Mouse (Mus musculus): ENCODE measurements around the gene Ntn4.

Ntn4 gene

DNA sequence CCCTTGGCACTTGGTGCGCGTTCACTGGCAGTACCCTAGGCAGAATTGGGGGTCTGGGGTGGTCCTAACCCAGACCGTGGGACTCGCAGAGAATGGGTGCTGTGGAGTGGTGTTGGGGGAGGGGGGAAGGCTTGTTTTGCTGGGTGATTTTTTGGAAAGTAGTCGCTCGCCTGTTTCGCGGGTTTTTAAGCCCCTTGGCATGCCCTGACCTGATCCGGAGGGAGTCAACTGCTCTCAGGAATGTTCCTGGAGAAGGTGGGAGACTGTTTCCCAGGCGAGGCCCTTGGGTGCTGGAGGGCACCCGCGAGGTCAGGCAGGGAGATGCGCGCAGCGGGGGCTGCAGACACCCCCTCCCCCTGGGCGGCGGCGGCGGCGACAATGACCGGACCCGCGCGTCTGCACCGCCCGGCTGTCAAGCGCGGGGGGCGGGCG is at the start of gene Ntn4:
Gene Ntn4 (plus strand): TSS at position 161 of the 432 bp plus-strand sequence.
- DNase-seq, result no peak

DNA sequence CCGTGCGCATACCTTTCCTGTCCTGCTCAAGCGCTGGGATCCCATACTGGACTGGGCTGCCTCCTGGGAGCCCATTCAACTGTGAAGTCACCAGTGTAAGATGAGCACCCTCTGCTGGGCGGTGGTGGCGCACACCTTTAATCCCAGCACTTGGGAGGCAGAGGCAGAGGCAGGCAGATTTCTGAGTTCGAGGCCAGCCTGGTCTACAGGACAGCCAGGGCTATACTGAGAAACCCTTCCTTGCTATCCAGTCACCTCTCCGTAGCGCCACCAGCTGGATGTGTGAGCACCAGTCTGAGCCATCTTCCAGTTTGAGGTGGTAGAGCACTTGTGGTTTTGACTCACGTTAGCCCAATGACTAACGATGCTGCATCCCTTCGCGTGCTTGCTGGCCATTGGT is 48.0 kb upstream of the Ntn4 start:
- no peak for DNase-seq

DNA sequence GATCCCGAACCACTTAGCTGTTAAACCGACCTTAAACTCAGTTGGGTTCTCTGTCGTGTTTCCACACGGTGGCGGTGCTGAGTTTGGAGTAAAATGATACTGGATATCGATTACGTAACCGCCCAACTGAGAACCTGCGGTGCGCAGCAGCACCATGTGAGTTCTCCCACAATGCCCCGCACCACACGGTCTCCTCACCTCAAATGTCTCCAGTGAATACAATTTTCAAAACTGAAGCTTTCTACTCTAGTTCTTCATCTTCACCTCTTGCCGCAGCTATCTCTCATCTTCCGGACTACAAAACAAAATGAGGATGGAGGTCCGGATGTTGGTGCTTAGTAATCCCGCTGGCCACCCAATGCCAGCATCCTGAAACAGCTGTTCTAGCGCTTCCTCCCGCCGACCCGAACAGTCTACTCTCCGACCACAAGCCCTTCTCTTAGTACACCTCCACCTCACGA is 46.4 kb upstream of the Ntn4 start:
- peak; percentile 89 for DNase-seq

DNA sequence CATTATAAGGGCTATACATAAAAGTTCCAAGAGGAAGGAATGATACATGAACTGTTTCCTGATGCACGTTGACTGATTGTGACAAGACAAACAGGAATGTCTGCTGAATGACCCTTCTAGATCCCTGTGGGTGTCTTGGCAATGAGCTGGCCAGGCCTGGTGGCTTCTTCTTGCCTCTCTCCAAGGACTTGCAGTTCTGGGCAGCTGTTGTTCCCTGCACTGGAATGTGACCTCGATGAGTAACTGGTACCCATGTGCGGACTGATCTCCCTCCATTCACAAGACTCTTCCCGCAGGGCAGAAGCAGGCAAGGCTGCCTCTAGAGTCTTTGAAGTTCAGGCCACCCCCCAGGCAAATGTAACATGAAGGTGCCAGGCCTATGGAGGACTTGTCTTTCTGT is 44.6 kb upstream of the Ntn4 start:
- DNase-seq, result no peak

DNA sequence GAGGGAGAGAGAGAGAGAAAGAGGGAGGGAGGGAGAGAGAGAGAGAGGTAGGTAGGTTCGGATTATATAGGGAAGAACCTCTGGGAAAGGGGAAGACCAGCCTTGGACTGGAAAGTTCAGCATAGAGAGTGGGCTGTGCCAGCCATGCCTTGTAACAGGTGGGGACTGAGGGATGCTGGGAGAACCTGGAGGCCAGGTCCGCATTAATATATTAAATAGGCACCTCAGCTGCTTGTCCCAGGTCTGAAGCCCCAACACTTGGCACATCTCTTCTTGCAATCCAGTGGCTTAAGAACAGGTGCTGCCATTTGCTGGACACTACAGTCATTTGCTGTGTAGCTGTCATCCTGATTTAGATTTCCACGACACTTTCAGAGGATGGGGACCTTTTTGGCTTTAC is 43.8 kb upstream of the Ntn4 start:
- no peak for DNase-seq

DNA sequence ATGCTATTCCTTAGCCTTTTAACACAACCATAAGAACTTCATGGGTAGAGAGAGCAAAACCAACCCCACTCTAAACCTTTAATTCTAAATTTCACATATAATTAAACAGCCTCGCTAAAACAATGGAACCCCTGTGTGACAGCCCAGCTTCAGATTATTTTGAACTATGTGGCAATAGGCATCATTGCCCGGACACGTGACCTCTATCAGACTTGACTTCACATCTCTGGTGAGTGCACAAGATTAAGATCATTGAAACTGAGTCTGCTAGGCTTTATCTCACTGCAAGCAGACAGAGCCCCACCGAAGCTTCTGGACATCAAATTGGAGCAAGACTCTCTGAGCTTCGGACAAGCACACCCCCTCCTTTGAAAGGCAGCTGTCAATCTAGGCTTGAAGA is 38.2 kb upstream of the Ntn4 start:
- no peak for DNase-seq

DNA sequence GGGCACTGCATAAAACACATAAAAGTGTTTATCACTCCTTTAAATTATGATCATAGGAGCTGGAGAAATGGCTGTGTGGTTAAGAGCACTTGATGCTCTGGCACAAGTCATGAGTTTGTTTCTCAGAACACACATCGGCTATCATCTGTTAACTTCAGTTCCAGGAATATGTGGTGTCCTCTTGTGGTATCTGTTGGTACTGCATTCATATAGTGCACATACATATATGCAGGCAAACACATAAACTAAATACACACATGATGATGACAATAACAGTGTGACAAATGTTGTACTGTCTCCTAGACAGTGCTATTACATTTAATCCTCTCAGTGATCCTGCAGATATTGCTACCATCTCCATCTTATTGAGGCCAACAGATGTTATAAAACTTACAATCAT is 37.2 kb upstream of the Ntn4 start:
- DNase-seq, result no peak

DNA sequence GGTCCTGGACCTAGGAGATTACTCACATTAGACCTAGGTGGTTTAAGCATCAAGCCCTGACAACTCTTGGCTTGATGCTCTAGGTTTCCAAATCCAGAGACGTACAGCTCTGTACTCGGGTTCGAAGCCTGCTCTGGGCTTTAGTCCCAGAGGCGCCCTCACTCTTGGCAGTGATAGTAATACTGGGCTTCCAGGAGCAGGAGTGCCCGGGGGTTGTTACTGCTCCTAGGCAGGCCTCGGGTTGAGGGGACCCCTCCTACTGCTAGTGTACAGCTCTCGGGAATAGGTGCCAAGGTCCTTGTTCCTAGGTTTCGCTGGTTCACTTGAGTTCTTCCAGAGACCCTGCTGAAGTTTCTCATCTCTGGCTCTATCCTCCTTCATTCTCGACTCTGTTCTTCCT is 34.2 kb upstream of the Ntn4 start:
- no peak for DNase-seq

DNA sequence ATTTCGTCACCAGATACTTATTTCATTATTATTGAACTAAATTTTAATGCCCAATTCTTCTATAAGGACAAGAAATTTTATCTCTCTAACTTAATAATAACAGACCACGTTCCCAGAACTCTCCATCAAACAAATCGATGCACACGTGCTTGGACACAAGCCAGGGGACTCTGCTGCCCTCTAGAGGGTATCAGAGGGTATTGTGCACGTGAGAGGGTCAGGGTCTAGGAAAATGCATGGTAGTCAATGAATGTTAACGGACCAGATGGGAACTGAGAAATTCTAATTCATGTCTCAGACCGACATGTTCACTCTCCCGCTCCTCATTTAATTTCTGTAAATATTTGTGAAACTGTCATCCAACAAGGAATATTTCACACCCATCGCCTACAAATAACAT is 32.4 kb upstream of the Ntn4 start:
- no peak for DNase-seq

DNA sequence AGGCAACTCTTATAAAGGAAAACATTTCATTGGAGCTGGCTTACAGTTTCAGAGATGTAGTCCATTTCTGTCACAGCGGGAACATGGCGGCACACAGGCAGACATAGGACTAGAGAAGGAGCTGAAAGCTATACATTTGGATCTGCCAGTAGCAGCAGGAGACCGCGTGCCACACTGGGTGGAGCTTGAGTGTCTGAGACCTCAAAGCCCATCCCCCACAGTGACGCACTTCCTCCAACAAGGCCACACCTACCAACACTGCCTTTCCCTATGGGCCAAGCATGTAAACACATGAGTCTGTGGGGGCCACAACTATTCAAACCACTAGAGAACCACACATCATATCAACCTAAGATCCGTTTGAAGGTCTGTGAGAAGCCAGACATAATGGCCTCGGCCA is 31.2 kb upstream of the Ntn4 start:
- DNase-seq, result no peak

DNA sequence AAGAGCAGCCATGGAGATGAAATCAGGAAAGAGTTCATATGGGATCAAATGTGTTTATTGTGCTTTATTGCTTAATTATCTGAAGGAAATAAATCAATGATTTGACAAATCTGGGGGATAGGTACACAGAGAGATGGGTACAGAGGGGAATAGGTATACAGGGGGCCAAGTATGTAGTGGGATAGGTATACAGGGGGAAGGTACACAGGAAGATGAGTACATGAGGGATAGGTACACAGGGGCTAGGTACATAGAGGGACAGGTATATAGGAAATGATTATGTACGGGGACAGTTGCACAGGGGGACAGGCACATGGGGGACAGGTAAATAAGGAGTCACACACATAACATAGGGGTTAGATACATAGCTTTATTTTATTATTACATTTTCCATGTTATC is 29.6 kb upstream of the Ntn4 start:
- DNase-seq, result no peak

DNA sequence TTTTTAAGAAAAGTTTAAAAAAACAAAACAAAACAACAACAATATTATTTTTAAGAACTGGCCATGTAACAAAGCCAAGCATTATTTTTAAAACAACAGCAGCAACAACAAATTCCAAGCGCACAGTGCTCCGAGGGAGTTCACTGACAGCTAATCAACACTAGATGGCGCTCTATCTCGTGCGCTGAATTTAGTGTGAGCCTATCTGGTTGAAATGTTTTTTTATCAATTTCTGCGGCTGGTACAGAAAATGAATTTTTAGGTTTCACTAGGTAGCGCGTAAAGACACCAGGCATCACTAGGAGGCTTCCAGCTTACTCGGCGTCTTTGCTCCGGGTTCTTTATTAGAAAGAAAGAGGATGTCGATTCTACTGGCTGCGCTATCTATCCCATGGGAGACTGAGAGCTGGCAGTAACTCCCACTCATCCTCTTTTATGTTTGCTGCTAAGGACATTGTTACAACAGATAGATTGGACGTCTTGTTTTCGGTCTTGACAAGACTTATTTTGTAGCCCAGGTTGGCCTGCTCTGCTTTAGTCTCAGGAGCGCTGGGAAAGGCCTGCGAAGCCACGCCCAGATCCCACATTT is 29.0 kb upstream of the Ntn4 start:
- DNase-seq, result peak; percentile 60

DNA sequence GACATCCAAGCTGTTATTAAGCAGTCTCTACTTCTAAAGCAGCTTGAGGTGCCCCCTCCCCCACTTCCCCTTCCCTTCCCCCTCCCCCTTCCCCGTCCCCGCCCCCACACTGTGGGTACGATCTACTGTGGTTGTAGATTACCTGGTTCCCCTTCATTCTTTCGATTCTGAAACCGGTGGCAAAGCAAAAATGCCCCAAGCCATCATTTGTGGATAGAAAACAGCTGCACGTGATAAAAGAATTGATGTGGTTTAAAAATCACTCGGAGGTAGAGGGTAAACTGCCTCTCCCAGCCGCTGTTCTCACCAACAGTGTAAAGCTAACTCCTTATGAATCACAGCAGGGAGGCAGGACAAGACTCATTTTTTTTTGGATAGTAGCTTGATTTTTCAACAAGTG is 25.6 kb upstream of the Ntn4 start:
- no peak for DNase-seq

DNA sequence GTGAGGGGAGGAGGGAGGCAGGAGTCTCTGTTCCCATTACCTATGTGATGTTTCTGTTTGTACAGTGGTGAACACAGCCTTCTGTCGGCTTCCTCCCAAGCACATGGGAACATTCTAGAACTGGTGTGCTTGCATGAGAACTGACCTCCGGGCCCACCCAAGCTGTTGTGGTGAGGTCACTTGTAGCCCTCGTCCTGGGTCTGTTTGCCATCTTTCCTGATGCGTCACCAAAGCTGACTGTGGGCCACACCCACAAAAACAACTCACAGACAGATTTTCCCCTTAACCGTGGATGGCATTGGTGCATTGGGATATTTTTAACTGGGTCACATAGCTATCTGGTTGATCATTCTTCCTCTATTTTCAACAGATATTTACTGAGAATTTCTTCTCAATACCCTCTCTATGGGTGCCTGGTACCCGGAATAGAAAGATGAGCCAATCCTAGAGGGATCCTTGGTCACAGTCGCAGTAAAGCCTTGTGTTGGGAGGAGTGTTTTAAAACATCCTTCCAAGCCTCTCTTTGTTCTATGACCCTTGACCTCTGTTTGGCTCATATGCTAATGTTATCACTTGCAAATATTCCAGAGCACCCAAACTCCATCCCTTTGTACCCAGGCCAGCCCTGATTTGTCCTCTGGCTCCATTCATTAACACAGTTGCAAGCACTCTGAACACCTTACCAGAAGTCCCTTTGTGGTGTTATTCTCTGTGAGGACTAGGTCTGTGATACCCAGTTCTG is 19.9 kb upstream of the Ntn4 start:
- no peak for DNase-seq

DNA sequence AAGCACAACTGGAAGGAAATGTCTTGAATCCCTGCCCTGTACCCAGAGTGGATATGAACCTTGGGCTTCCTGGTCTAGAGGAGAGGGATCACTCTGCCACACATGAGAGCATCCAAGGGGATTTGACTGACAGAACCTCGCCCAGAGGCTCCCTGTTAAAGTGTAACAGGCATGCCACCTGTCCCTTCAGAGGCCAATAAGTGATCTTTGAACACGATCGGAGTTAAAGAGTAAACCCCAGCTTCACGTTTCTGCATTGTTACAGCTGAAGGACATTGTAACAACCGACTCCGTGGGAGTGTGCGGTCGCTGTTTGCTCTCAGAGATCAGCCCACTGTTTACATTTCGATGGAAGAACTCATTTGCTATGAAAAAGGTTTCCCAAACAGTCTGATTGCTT is 16.8 kb upstream of the Ntn4 start:
- no peak for DNase-seq

DNA sequence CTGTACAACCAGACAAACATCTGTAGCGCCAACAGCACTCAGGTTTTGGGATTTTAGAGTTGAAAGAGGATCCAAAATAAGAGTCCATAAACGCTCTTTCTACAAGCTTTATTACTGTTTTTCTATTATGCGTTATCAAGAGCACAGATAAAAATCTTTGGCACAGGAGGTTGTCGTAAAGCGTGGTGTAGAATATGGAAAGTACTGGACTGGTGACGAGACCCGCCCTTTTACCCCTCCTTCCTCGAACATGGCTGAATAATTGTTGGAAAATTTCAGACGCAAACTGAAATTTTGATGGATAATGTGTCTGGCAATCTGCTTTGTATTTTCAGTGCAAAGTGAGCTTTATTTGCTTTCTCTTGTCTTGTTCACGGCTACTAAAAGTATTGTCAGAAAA is 16.3 kb upstream of the Ntn4 start:
- DNase-seq, result no peak

DNA sequence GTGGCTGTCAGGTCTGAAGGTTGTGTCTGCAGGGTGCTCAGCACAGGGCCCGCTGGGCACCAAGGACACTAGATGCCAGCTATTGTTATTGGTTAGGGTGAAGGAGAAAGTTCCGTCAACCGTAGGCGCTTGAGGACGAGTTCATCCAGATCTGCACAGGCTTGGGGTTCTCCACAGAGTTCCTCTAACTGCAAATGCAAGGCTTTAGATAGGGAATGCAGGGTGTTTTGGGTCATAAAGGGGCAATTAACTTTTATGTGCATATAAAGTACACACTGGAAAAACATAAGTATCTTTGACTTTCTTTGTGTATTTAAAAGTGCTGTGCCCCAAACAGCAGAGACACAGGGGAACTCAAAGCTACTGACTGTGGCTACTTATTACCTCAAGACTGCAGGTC is 10.2 kb upstream of the Ntn4 start:
- DNase-seq, result no peak

DNA sequence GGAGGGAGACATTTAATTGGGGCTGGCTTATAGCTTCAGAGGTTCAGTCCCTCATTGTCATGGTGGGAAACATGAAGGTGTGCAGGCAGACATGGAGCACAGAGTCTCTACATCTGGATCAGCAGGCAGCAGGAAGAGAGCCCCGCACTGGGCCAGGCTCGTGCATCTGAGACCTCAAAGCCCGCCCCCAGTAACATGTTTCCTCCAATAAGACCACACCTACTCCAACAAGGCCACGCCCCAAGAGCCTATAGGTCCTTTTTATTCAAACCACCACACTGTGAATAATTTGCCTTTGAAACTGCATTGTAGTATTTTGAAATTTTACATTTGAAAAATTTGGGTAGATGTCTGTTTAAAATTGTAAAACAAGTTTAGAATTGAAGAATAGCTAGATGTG is 8.4 kb upstream of the Ntn4 start:
- no peak for DNase-seq

DNA sequence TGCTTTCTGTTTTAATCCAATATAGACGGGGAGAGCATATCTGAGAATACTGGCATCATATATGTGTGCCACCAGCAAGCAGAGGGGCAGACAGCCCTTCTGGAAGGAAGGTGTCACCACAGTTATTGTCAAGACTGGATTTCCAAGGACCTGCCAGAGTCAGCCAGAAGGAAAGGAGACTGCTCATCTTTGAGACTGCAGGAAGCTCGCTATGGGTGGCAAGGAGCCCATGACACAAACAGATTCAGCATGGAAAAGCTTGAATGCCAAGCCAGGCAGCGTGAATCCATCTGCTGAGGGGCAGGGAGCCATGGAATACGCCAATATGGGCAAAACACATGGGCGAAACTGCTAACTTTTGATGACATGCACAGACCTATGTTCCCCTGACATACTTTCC is 6.9 kb upstream of the Ntn4 start:
- peak; percentile 85 for DNase-seq

DNA sequence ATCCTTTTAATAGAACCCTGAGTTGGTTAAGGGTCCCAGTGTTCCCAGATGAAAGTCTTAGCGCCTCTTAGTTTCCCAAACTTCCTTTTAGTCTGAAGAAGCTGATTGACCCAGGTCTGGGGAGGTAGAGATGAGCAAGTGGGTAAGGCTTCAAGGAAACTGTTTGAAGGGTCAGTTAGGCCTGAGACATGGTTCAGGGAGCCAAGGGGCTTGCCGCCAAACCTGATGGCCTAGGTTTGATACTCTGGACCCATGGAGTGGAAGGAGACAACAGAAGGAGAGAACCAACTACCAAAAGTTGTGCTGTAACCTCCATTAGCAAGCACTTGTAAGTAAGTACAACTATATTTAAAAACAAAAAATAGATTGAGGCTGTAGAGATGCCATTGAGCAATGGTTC is 6.5 kb upstream of the Ntn4 start:
- no peak for DNase-seq

DNA sequence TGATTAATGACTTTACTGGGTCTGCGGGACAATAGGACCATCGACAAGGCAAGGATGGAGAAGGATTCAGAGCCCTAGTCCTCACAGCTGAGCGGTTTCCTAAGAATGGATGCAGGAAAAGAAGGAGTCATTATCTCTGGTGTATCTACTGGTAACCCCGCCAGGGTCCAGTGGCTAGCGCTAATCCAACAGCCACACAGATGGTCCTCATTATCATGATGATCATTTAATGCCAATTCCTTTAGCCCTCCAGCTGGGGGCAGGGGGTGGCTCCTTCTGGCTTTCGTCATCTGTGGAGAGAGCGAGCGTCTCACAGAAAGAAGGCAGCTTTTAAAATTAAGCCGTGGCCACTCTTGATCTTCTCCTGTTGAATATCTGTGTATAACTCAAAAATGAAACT is 4.5 kb upstream of the Ntn4 start:
- no peak for DNase-seq

DNA sequence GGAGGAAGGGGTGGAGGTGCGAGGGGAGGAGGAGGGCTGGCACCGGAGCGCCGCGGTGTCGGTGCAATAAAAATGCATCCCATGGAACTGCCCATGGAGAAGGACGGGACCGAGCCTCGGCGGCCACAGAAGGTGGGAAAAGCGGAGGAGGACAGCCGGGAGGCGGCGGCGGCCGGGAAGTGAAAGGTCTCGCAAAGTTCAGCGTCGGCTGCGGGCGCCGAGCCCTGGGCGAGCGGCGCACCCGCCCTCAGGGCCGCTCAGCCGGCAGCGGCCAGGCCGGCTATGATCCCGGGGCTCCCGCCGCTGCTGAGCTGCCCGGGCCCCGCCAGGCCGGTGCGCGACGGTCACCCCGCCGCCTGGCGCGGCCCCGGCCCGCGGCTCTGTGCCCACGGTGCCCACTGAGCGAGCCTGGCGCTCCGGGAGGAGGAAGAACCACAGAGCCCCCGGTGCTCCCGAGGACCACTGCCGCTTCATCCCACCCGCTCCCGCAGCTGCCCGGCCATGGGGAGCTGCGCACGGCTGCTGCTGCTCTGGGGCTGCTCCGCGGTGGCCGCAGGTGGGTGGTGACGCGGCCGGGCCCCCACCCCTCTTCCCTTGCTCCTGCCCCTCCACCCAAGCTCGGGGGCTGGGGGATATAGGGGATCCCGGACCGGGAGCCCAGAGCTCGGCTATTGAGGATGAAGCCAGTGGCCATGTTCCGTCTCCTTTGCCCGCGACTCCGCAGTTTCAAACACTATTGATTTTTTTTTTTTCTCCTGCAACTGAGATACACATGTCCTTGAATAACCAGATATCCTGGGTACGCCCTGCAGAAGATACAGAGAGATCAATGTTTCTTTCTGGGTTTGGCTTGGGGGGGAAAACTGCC is 706 bp downstream of the Ntn4 start:
- peak; percentile 75 for DNase-seq

DNA sequence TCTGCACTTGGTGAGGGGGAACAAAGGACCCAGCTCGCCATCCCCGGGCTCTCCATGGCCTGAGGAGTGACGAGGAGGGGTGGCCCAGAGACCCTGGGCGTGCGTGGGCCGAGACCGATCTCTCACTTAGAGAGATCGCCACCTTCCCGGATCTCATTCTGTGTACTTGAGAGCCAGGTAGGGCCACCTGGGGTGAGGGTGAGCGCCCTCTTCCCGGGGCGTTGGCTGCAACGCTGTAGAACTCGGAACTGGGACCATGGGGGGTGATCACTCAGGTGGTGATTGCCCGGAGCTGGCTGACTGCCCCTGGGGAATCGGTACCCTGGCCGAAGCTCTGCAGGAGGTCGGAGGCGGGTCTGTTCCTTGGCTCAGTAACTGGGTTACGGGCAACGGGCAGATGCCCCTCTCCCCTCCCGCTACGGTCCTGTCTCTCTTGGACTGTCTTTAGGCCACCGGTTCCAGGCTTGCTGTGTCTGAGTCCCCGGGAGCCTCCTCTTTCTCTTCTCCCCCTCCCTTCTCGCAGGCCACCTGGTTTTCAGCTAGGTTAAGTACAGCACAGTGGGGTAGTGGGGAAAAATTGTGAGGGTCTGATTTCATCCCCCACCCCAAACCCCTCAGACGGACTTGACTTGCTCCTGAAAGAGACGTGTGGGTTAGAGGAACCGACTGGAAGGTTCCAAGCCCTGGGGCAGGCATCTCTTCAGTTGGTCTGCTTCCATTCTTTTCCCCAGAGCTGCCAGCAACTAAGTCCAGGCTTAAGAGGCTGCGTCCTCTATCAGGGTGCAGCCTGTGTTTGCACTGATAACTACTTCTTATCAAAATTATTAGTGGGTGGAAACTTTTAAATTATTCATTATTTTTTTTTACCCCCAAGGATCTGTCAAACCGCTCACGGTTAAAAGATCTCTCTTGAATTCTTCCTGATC is 1.6 kb downstream of the Ntn4 start:
- DNase-seq, result peak; percentile 86
